Mouse (Mus musculus) lung, embryonic 16.5 days (tissue): ENCODE results near the gene Ap3s2. TPM values are rescaled to one million over a fixed set of nuclear protein-coding genes. Genes with fewer than 3 reads are reported as not detected.

Source experiments
- ATAC-seq: fragments of 200-750 bp; cut with Nextera tagmentation; 2 replicates; pipeline ENCODE4 v1.8.0; 2017; ENCODE audit warnings: low read depth, mild to moderate bottlenecking, moderate library complexity
- H3K27ac ChIP-seq: fragments of 300-500 bp; sonication (generic); 2 replicates; pipeline ENCODE4 v1.5.1; 2014; ENCODE audit warnings: mild to moderate bottlenecking, control low read depth, low read length
- H3K27me3 ChIP-seq: fragments of 300-500 bp; sonication (generic); 2 replicates; pipeline ENCODE4 v1.6.1; 2014; ENCODE audit warnings: low read depth, low read length, mixed read lengths; ENCODE audit not compliant: control insufficient read depth, insufficient read depth
- H3K36me3 ChIP-seq: fragments of 300-500 bp; sonication (generic); 2 replicates; pipeline ENCODE4 v1.6.1; 2014; ENCODE audit warnings: low read length; ENCODE audit not compliant: control insufficient read depth, insufficient read depth
- H3K4me1 ChIP-seq: fragments of 300-500 bp; sonication (generic); replicated peaks from 2 replicates; pipeline ENCODE4 v1.6.1; 2014; ENCODE audit warnings: low read length, mixed read lengths; ENCODE audit not compliant: control insufficient read depth, insufficient read depth
- H3K4me2 ChIP-seq: fragments of 300-500 bp; sonication (generic); 2 replicates; pipeline ENCODE4 v1.6.1; 2014; ENCODE audit warnings: low read depth, low read length, control low read depth
- H3K4me3 ChIP-seq: fragments of 300-500 bp; sonication (generic); 2 replicates; pipeline ENCODE4 v1.5.1; 2014; ENCODE audit warnings: mild to moderate bottlenecking, low read length, control low read depth
- H3K9ac ChIP-seq: fragments of 300-500 bp; sonication (generic); 2 replicates; pipeline ENCODE4 v1.6.1; 2014; ENCODE audit warnings: low read length, control low read depth
- H3K9me3 ChIP-seq: fragments of 300-500 bp; sonication (generic); 2 replicates; pipeline ENCODE4 v1.6.1; 2016; ENCODE audit warnings: low read length; ENCODE audit not compliant: control insufficient read depth
- WGBS: fragments of 180-500 bp; shearing (Covaris S2); extraction: QIAGEN DNeasy Blood & Tissue Kit; methylation state at CpG from one replicate; pipeline ENCODE4 v1.1.7; 2014; 5-methylcytosine and 5-hydroxymethylcytosine counted together
- microRNA-seq: library from miRNA; unstranded; fragments of <30 nt; microRNA quantifications from one replicate; pipeline ENCODE4, GENCODE M21; 2016
- polyA plus RNA-seq: library from polyadenylated mRNA; unstranded; fragments of >200 nt; fragmentation: Nextera tagmentation; extraction: Ambion mirVana; gene quantifications from 2 replicates; pipeline ENCODE4 v1.2.1, GENCODE M21; 2015

The Ap3s2 gene
- polyA plus RNA-seq, 1 experiment from 2014 or later, result 25.8 TPM

DNA sequence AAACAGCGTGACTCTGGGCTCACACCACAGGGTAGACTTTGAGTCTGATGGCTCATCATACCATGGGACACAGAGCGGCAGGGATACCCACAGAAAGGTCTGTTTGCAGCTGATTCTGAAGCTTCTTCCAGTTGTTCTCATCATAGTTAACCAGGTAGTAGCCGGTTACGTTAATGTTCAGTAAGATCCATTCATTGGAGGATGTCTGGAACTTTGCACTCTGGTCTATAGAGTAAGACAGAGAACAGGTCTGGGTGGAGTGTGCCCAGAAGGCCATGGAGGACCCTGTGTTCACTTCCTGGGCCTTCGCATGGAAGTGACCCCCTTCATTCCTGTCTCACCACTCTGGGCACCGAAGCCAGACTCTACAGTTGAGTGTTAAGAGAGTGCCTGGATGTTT lies 85.3 kb downstream of the Ap3s2 start:
- H3K27ac ChIP-seq, result no peak overlapping the region
- H3K4me2 ChIP-seq, result no peak overlapping the region
- H3K9me3 ChIP-seq, result no peaks in the 10 kb centered on the region
- ATAC-seq, result no peak
- H3K4me1 ChIP-seq, result peaks cover 7% of the 10 kb centered on the region
- no peaks in the 10 kb centered on the region for H3K27me3 ChIP-seq
- no peak overlapping the region for H3K4me3 ChIP-seq
- whole genome bisulfite sequencing, result 89% methylated on average over 6 of the region's 6 CpGs
- H3K9ac ChIP-seq, result no peak overlapping the region
- H3K36me3 ChIP-seq, result no peaks in the 10 kb centered on the region

DNA sequence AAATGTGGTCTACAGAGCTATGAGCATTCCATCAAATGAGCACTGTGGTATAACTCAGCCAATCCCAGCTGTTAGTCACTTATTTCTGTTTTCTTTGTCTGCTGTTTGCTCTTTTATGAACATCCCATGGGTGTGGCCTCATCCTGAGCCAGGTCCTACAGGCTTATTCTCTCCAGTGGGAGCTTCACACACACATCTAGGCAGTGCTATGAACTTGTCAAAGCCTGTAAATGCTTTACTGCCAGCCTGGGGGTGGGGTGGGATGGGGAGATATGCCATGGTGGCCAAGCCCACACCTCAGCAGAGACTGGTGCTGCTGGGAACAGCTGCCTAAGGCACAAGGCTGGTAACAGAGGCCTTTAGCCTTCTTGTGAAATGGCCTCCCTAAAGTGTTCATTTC lies 87.5 kb downstream of the Ap3s2 start:
- H3K4me1 ChIP-seq, result peaks cover 7% of the 10 kb centered on the region
- no peaks in the 10 kb centered on the region for H3K27me3 ChIP-seq
- no peaks in the 10 kb centered on the region for H3K36me3 ChIP-seq
- ATAC-seq, result no peak
- no peak overlapping the region for H3K27ac ChIP-seq
- no peak overlapping the region for H3K4me2 ChIP-seq
- H3K4me3 ChIP-seq, result no peak overlapping the region
- no peaks in the 10 kb centered on the region for H3K9me3 ChIP-seq
- H3K9ac ChIP-seq, result no peak overlapping the region

GRCm38 (mm10) chr7:79831585-79831984 lies 88.9 kb downstream of the Ap3s2 start:
- Histone ChIP-seq H3K36me3 (no peaks in the 10 kb centered on the region), H3K27me3 (no peaks in the 10 kb centered on the region), H3K9me3 (no peaks in the 10 kb centered on the region), H3K4me3 (no peak overlapping the region), H3K27ac (peak overlapping the region; percentile 65), H3K4me1 (peaks cover 7% of the 10 kb centered on the region), H3K4me2 (no peak overlapping the region), H3K9ac (no peak overlapping the region)
- ATAC-seq, result peak; percentile 28; the same call in 1 of the 2 replicates
- 24% methylated on average over 6 of the region's 6 CpGs for whole genome bisulfite sequencing

GRCm38 (mm10) chr7:79831145-79831544 lies 89.3 kb downstream of the Ap3s2 start:
- 51% methylated on average over 6 of the region's 6 CpGs for WGBS
- peak; percentile 45; the same call in 1 of the 2 replicates for ATAC-seq
- H3K9ac ChIP-seq, result no peak overlapping the region
- H3K27me3 ChIP-seq, result no peaks in the 10 kb centered on the region
- H3K36me3 ChIP-seq, result no peaks in the 10 kb centered on the region
- H3K4me1 ChIP-seq, result peaks cover 7% of the 10 kb centered on the region
- no peak overlapping the region for H3K4me3 ChIP-seq
- no peaks in the 10 kb centered on the region for H3K9me3 ChIP-seq
- H3K27ac ChIP-seq, result peak overlapping the region; percentile 55
- no peak overlapping the region for H3K4me2 ChIP-seq

- no peak overlapping the region for H3K4me2 ChIP-seq
- 70% methylated on average over 3 of the region's 3 CpGs for WGBS
- no peak for ATAC-seq
These were observed 92.1 kb downstream of the Ap3s2 start for GRCm38 (mm10) chr7:79828341-79828740.

More at GRCm38 (mm10) chr7:79828341-79828740, 92.1 kb downstream of the Ap3s2 start:
- Histone ChIP-seq H3K9me3 (no peaks in the 10 kb centered on the region), H3K4me1 (peaks cover 7% of the 10 kb centered on the region), H3K27me3 (no peaks in the 10 kb centered on the region), H3K36me3 (no peaks in the 10 kb centered on the region), H3K9ac (no peak overlapping the region), H3K27ac (no peak overlapping the region), H3K4me3 (no peak overlapping the region)

Small RNA genes within 50 kb of the gene (microRNA-seq; reads per million reads assigned to microRNA genes)
- not detected for gene Gm24541

Other genes starting within 250 kb of the Ap3s2 start
- gene Kif7, start 204.9 kb downstream of the Ap3s2 start, polyA plus RNA-seq, result 3.2 and 3.7 TPM in 2 replicates
- gene Plin1, start 187.7 kb downstream of the Ap3s2 start, polyA plus RNA-seq, result 0.21 TPM in 1 of 2 replicates, not detected in the other
- 10.0 and 14.5 TPM in 2 replicates for gene Pex11a, start 177.5 kb downstream of the Ap3s2 start, polyA plus RNA-seq
- 0.88 and 1.7 TPM in 2 replicates for gene Wdr93, start 177.5 kb downstream of the Ap3s2 start, polyA plus RNA-seq
- 0.21 TPM in 1 of 2 replicates, not detected in the other for gene Mesp1, start 126.9 kb downstream of the Ap3s2 start, polyA plus RNA-seq
- gene Mesp2, start 109.9 kb downstream of the Ap3s2 start, polyA plus RNA-seq, result 0.45 and 0.87 TPM in 2 replicates
- 7.4 and 9.7 TPM in 2 replicates for gene Anpep, start 59.6 kb downstream of the Ap3s2 start, polyA plus RNA-seq
- 27.7 and 28.4 TPM in 2 replicates for gene Arpin, start 14.7 kb upstream of the Ap3s2 start, polyA plus RNA-seq
- 17.7 and 18.6 TPM in 2 replicates for gene Zfp710, start 104.2 kb upstream of the Ap3s2 start, polyA plus RNA-seq
- 671 and 680 TPM in 2 replicates for gene Idh2, start 194.7 kb upstream of the Ap3s2 start, polyA plus RNA-seq